Mouse (Mus musculus) cortical plate, adult 2 months (tissue): ENCODE results near the gene Aen. TPM values are rescaled to one million over a fixed set of nuclear protein-coding genes. Genes with fewer than 3 reads are reported as not detected.

ENCODE experiments used
- H3K27ac ChIP-seq: fragments of 200-500 bp; 2 replicates; pipeline ENCODE4 v1.5.1; 2012; ENCODE audit warnings: low read length, control low read depth, inconsistent platforms; ENCODE audit not compliant: insufficient read depth
- H3K4me1 ChIP-seq: fragments of 200-500 bp; 2 replicates; pipeline ENCODE4 v1.6.1; 2011; ENCODE audit warnings: low read length; ENCODE audit not compliant: control insufficient read depth, insufficient read depth
- H3K4me3 ChIP-seq: fragments of 200-500 bp; 2 replicates; pipeline ENCODE4 v1.5.1; 2011; ENCODE audit warnings: mild to moderate bottlenecking, low read length, control low read depth; ENCODE audit not compliant: insufficient read depth
- CTCF ChIP-seq: fragments of 200-500 bp; IDR thresholded peaks from 2 replicates; pipeline ENCODE4 v1.5.1; 2011; ENCODE audit warnings: mild to moderate bottlenecking, control low read depth, low read length; ENCODE audit not compliant: insufficient read depth; ENCODE audit errors: extremely low read depth
- POLR2A ChIP-seq: fragments of 200-500 bp; IDR thresholded peaks from 2 replicates; pipeline ENCODE4 v1.6.1; 2011; ENCODE audit warnings: mild to moderate bottlenecking, low read length, control low read depth; ENCODE audit not compliant: insufficient read depth; ENCODE audit errors: extremely low read depth
- polyA plus RNA-seq: library from polyadenylated mRNA; depleted of rRNA; stranded (reverse); fragments of >200 nt; gene quantifications from 2 replicates; pipeline ENCODE4 v1.2.3, GENCODE M21; 2012; rRNA removed

Aen gene
- polyA plus RNA-seq, 1 experiment, result 22.7 TPM

DNA sequence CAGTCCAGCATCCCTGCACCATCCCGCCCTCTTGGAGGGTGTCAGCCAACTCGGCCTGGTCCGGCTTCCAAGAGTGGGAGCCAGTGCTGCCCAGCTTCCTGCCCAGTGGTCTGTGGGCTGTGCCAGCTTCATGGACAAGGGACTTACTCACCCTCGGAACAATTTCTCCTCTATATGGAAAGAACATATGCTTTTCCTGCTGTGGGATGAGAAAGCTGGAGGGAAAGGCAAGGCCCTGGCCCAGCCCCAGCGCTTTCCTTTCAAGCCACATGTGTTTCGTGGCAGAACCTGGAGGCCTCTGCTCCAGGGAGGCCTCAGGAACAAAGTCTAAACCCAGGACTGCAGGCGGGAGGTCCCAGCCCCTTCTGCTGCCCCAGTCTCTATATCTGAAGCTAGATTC is 30.0 kb downstream of the Aen start:
- H3K27ac ChIP-seq, result no peak overlapping the region
- H3K4me1 ChIP-seq, result no peaks in the 10 kb centered on the region
- no peak overlapping the region for H3K4me3 ChIP-seq
- no peak for TF ChIP-seq CTCF
- no peak for TF ChIP-seq POLR2A

DNA sequence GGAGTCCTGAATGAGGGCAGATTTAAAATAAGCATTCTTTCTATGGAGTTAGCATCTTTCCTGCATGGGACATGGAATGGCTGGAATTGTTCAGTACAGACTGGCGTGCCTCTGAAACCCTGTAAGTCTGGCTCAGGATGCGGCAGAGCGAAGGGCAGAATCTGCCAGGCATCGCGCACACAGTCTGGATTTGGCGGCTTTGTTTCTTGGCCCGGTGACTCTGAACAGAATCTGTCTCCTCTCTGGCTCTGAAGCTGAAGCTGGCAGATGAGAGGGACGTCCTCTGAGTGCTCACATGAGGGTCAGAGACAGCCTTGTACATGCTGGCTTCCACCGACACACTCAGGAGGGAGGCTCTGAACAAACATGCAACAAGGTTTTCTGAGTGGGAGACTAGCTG is 30.5 kb downstream of the Aen start:
- TF ChIP-seq CTCF (no peak), POLR2A (no peak)
- no peak overlapping the region for H3K27ac ChIP-seq
- H3K4me3 ChIP-seq, result no peak overlapping the region
- no peaks in the 10 kb centered on the region for H3K4me1 ChIP-seq

DNA sequence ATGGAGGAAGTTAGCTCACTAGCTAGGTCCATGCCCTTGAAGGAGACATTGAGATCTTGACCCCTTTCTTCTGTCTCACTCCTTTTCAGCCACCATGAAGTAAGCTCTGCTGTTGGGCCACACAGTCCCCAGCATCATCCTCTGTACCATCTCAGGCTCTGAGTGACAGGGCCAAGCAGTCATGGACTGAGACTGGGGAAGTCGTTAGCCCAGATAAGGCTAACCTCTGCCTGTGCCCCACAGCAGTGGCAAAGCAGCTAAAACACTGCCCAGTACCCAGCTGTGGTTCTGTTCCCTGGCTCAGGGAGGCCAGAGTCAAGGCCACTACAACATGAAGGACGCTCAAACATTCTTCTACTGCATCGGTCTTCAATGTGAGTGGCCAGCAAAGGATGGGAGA is 31.6 kb downstream of the Aen start:
- Histone ChIP-seq H3K4me3 (no peak overlapping the region), H3K4me1 (no peaks in the 10 kb centered on the region), H3K27ac (no peak overlapping the region)
- TF ChIP-seq POLR2A (no peak), CTCF (no peak)

GRCm38 (mm10) chr7:78938957-78939602 is 43.4 kb downstream of the Aen start:
- no peak overlapping the region for H3K4me3 ChIP-seq
- TF ChIP-seq POLR2A (no peak), CTCF (no peak)
- H3K27ac ChIP-seq, result no peak overlapping the region
- no peaks in the 10 kb centered on the region for H3K4me1 ChIP-seq

DNA sequence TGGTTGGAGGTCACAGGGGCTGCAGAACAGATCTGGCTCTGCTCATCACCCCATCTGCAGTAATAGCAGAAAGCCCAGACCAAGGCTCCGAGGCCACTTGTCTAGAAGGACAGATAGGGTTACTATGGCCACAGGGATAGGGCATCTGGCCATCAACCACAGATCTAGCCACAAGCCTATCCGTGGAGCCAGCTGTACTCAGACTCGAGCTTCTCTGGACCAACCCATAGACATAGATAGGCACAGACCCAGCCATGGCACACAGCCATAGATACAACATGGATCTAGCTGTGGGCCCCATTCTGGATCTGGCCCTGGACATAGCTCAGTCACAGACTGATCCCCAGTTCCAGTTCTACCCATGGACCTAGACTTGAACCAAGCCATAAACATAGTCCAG is 45.3 kb downstream of the Aen start:
- TF ChIP-seq CTCF, result no peak
- no peak for TF ChIP-seq POLR2A
- H3K4me3 ChIP-seq, result no peak overlapping the region
- H3K4me1 ChIP-seq, result no peaks in the 10 kb centered on the region
- H3K27ac ChIP-seq, result no peak overlapping the region

DNA sequence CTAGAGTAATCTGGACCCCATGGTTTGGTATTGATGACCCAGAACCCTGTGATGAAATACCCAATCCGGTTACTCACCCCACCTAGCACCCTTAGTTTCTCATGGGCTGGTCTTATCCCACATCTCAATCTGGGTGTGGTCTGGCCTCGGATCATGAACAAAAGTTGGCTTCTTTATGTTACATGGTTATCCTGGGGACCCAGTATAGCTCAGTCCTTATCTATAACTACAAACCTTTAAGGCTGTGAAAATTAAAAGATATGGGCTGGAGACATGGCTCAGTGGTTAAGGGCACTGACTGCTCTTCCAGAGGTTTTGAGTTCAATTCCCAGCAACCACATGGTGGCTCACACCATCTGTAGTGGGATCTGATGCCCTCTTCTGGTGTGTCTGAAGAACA is 46.9 kb downstream of the Aen start:
- Histone ChIP-seq H3K4me3 (no peak overlapping the region), H3K27ac (no peak overlapping the region), H3K4me1 (no peaks in the 10 kb centered on the region)
- TF ChIP-seq CTCF (no peak), POLR2A (no peak)

GRCm38 (mm10) chr7:78953886-78954572 is 58.4 kb downstream of the Aen start:
- TF ChIP-seq POLR2A, result no peak
- no peak for TF ChIP-seq CTCF
- Histone ChIP-seq H3K4me1 (no peaks in the 10 kb centered on the region), H3K4me3 (no peak overlapping the region), H3K27ac (no peak overlapping the region)

GRCm38 (mm10) chr7:78954619-78955018 is 59.0 kb downstream of the Aen start:
- no peak for TF ChIP-seq POLR2A
- no peak for TF ChIP-seq CTCF
- Histone ChIP-seq H3K27ac (no peak overlapping the region), H3K4me1 (no peaks in the 10 kb centered on the region), H3K4me3 (no peak overlapping the region)

DNA sequence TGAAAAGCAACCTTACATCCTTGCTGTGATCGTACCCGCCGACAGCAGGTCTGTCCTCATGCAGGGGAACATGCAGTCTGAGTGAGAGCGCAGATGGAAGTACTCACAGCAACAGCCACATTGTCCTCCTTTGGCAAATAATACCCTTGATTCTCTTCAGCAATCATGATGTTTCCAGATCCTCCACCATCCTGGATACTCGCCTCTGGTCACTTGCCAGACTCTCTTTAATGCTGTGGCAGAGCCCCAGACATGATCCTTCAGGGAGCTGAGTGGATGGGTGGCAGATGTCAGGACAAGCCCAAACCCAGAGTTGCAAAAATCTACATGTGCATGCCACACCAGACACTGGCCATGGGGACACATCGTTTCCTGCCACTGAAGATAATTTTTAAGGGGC is 59.4 kb downstream of the Aen start:
- Histone ChIP-seq H3K4me1 (no peaks in the 10 kb centered on the region), H3K4me3 (no peak overlapping the region), H3K27ac (no peak overlapping the region)

GRCm38 (mm10) chr7:78958499-78959073 is 62.9 kb downstream of the Aen start:
- TF ChIP-seq CTCF, result no peak
- no peak for TF ChIP-seq POLR2A
- Histone ChIP-seq H3K4me1 (no peaks in the 10 kb centered on the region), H3K27ac (no peak overlapping the region), H3K4me3 (no peak overlapping the region)

More for the DNA sequence above, 59.4 kb downstream of the Aen start:
- TF ChIP-seq CTCF (no peak), POLR2A (no peak)

Other genes starting within 250 kb of the Aen start
- gene Ntrk3, start 157.8 kb upstream of the Aen start, polyA plus RNA-seq, result 75.7 and 84.6 TPM in 2 replicates
- gene Mrps11, start 112.7 kb upstream of the Aen start, polyA plus RNA-seq, result 65.0 and 69.2 TPM in 2 replicates
- gene Mrpl46, start 112.3 kb upstream of the Aen start, polyA plus RNA-seq, result 36.0 and 37.6 TPM in 2 replicates
- gene Det1, start 48.6 kb upstream of the Aen start, polyA plus RNA-seq, result 6.1 and 6.3 TPM in 2 replicates
- 2.4 and 2.9 TPM in 2 replicates for gene Isg20, start 17.6 kb downstream of the Aen start, polyA plus RNA-seq
- gene Acan, start 157.6 kb downstream of the Aen start, polyA plus RNA-seq, result 1.7 and 1.8 TPM in 2 replicates
- gene Hapln3, start 235.2 kb downstream of the Aen start, polyA plus RNA-seq, result 1.2 and 1.5 TPM in 2 replicates